In genomic region chr8:72153382-72153781, GRCm38 (mm10) we compare ENCODE assay signal across 25 mouse cellular contexts. TPM values are rescaled to one million over a fixed set of nuclear protein-coding genes. Genes with fewer than 3 reads are reported as not detected.
"Had no signal": no experiment of that assay in that cellular context is flagged by ENCODE, and none has a peak within 500 bp of the region (broad histone marks: within the 10 kb centered on the region; RNA-seq: fewer than 3 reads in every experiment).

No protein-coding gene starts in this region.

- H3K4me3 ChIP-seq: midbrain, embryonic 10.5 days; midbrain, embryonic 13.5 days; midbrain, embryonic 15.5 days; myocyte; neural tube, embryonic 13.5 days; neural tube, embryonic 15.5 days had no signal

- H3K27ac ChIP-seq: midbrain, embryonic 10.5 days; midbrain, embryonic 13.5 days; midbrain, embryonic 15.5 days; neural tube, embryonic 13.5 days; neural tube, embryonic 15.5 days had no signal

- DNase-seq: lung, adult 18-20 months; lung, embryonic 14.5 days; lung, postnatal 10 days; retina, postnatal 1 day; right cerebral cortex, adult 18-20 months; right cerebral cortex, postnatal 25 days; right cerebral cortex, postnatal 4 days; spleen, adult 18-20 months; thymus, adult 18-20 months; thymus, postnatal 14 days; thymus, postnatal 36 days had no signal

- H3K4me2 ChIP-seq: lung, embryonic 14.5 days; midbrain, embryonic 13.5 days; midbrain, embryonic 15.5 days; neural tube, embryonic 13.5 days; neural tube, embryonic 15.5 days had no signal

- H3K27me3 ChIP-seq: midbrain, embryonic 13.5 days; midbrain, embryonic 15.5 days; neural tube, embryonic 13.5 days; neural tube, embryonic 15.5 days had no signal

- H3K4me1 ChIP-seq: midbrain, embryonic 10.5 days; midbrain, embryonic 13.5 days; midbrain, embryonic 15.5 days; neural tube, embryonic 13.5 days had no signal

- H3K9ac ChIP-seq: lung, embryonic 14.5 days; midbrain, embryonic 13.5 days; midbrain, embryonic 15.5 days; neural tube, embryonic 13.5 days; neural tube, embryonic 15.5 days had no signal

- H3K9me3 ChIP-seq: midbrain, embryonic 10.5 days; midbrain, embryonic 13.5 days; midbrain, embryonic 15.5 days; neural tube, embryonic 13.5 days; neural tube, embryonic 15.5 days had no signal

- ATAC-seq: midbrain, embryonic 13.5 days; midbrain, embryonic 15.5 days had no signal

RNA-seq across cellular contexts. Expression of gene Hsh2d, which starts 36.1 kb away (rescaled TPM):
- polyA plus RNA-seq: midbrain, embryonic 10.5 days; midbrain, embryonic 15.5 days; myocyte; neural tube, embryonic 11.5 days; neural tube, embryonic 13.5 days; neural tube, embryonic 15.5 days had no signal

RNA-seq across cellular contexts. Expression of gene Olfr374, which starts 46.5 kb away (rescaled TPM):
- total RNA-seq: megakaryocyte, adult 5-6 weeks; megakaryocyte-erythroid progenitor cell, adult 5-6 weeks had no signal
- polyA plus RNA-seq: lung, embryonic 16.5 days; midbrain, embryonic 10.5 days; midbrain, embryonic 13.5 days; myocyte; neural tube, embryonic 11.5 days; neural tube, embryonic 13.5 days; small intestine, adult 2 months; thymus, postnatal 0 days had no signal

RNA-seq across cellular contexts. Expression of gene Cib3, which starts 59.3 kb away (rescaled TPM):
- total RNA-seq: megakaryocyte-erythroid progenitor cell, adult 5-6 weeks had no signal
- polyA plus RNA-seq: lung, embryonic 14.5 days; midbrain, embryonic 10.5 days; midbrain, embryonic 13.5 days; midbrain, embryonic 15.5 days; myocyte; neural tube, embryonic 11.5 days; neural tube, embryonic 13.5 days; neural tube, embryonic 15.5 days; small intestine, adult 2 months; stomach, embryonic 14.5 days; stomach, embryonic 16.5 days had no signal
